Mouse (Mus musculus) ES-Bruce4 (cell line): ENCODE data around the gene Zfp64.

Experiments
- CTCF ChIP-seq: IDR thresholded peaks from one replicate; pipeline ENCODE4 v1.8.1; 2011; ENCODE audit warnings: low read depth, low read length
- EP300 ChIP-seq: IDR thresholded peaks from 2 replicates; pipeline ENCODE4 v1.6.1; 2011; ENCODE audit warnings: low read depth, low read length; ENCODE audit not compliant: insufficient read depth
- POLR2A ChIP-seq: IDR thresholded peaks from one replicate; pipeline ENCODE4 v1.8.1; 2011; ENCODE audit warnings: low read length; ENCODE audit not compliant: insufficient read depth

- TF ChIP-seq EP300 (no peak), CTCF (no peak), POLR2A (no peak)
Observed at GRCm38 (mm10) chr2:168871767-168872511, 83.4 kb downstream of the Zfp64 start.
